Mouse (Mus musculus) left cerebral cortex, adult 9 months (tissue): ENCODE measurements around the gene Hpdl.

ENCODE experiments used
- DNase-seq, 2 experiments: peaks; one replicate each; pipeline ENCODE4 v3.0.0; 2022; ENCODE audit warnings: low spot score in 2 of 2

Hpdl gene

GRCm38 (mm10) chr4:116799901-116800300, 21.6 kb downstream of the Hpdl start:
- DNase-seq, result no peak

- no peak for DNase-seq
Measured at GRCm38 (mm10) chr4:116796442-116797110, 24.9 kb downstream of the Hpdl start.

GRCm38 (mm10) chr4:116794273-116794672, 27.2 kb downstream of the Hpdl start:
- no peak for DNase-seq

- no peak for DNase-seq
Measured at GRCm38 (mm10) chr4:116792453-116792852, 29.1 kb downstream of the Hpdl start.

- DNase-seq, result peak; percentile 59 to 95
Measured at GRCm38 (mm10) chr4:116788956-116789355, 32.6 kb downstream of the Hpdl start.

- no peak for DNase-seq
Measured at GRCm38 (mm10) chr4:116787985-116788760, 33.3 kb downstream of the Hpdl start.

GRCm38 (mm10) chr4:116786587-116786986, 34.9 kb downstream of the Hpdl start:
- DNase-seq, result no peak

- peak in 1 of 2 experiments; percentile 25 for DNase-seq
Measured at GRCm38 (mm10) chr4:116782171-116782570, 39.3 kb downstream of the Hpdl start.

- DNase-seq, result no peak
Measured at GRCm38 (mm10) chr4:116781366-116781765, 40.1 kb downstream of the Hpdl start.

GRCm38 (mm10) chr4:116780541-116780940, 41.0 kb downstream of the Hpdl start:
- no peak for DNase-seq

GRCm38 (mm10) chr4:116777079-116777478, 44.4 kb downstream of the Hpdl start:
- no peak for DNase-seq

- no peak for DNase-seq
Measured at GRCm38 (mm10) chr4:116776391-116776790, 45.1 kb downstream of the Hpdl start.
